7 mouse cellular contexts compared by ENCODE assay signal in the genomic region with DNA sequence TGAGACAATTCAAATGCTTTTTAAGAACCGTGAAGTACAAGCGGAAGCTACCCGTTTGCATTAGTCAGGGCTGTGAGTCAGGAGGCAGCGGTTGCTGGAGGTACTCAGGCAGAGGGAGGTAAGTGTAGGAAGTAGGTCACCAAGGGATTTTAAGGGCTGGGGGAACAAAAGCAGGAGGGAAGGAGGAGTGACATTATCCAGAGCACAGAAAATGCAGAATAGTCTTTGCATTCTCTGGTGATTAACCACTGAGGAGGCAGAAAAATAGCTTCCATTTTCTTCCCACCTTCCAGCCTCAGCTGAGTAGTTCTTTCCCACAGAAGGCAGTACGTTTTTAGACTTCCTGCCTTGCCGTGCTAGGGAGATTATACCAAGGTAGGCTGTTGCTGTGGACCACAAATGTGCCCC.
DNase-seq lines count a peak whose midpoint lies in the region; ATAC-seq and TF ChIP-seq lines count a peak whose summit lies in the region.

No protein-coding gene starts in this region.

- H3K36me3 ChIP-seq in liver, embryonic 11.5 days (ENCODE audit: control insufficient read depth, insufficient read depth, low read length), result no peaks in the 10 kb centered on the region

- TF ChIP-seq CTCF in brain, embryonic 14.5 days (IDR thresholded peaks at IDR 0.05; ENCODE audit: borderline replicate concordance, extremely low read depth, insufficient read depth, insufficient read length), result no peak

- no peaks in the 10 kb centered on the region for H3K9me3 ChIP-seq in liver, embryonic 11.5 days (ENCODE audit: control insufficient read depth, low read length)

- TF ChIP-seq POLR2A in brain, embryonic 14.5 days (IDR thresholded peaks at IDR 0.05; ENCODE audit: borderline replicate concordance, extremely low read depth, insufficient read depth, insufficient read length, poor library complexity, severe bottlenecking), result no peak

- H3K4me3 ChIP-seq in liver, embryonic 11.5 days (ENCODE audit: low read depth, low read length), result no peak overlapping the region

- H3K27me3 ChIP-seq in liver, embryonic 11.5 days (replicated peaks; ENCODE audit: control insufficient read depth, insufficient read depth, low read length), result no peaks in the 10 kb centered on the region

- H3K9ac ChIP-seq in liver, embryonic 11.5 days (ENCODE audit: low read depth, low read length), result no peak overlapping the region

- no peak for DNase-seq in liver, embryonic 11.5 days (ENCODE audit: low spot score)
- no peak for DNase-seq in liver
- peak; percentile 38 for DNase-seq in brain, embryonic 14.5 days (ENCODE audit: low read depth)
- DNase-seq in thymus, postnatal 14 days, result peak; percentile 50
- no peak for DNase-seq in kidney, postnatal 14 days

- no peaks in the 10 kb centered on the region; the same call in 1 of the 2 replicates for H3K4me1 ChIP-seq in liver, embryonic 11.5 days (replicated peaks; ENCODE audit: control insufficient read depth, insufficient read depth, low read length)

- H3K27ac ChIP-seq in liver, embryonic 11.5 days (ENCODE audit: low read depth, low read length), result no peak overlapping the region

- ATAC-seq in liver, embryonic 11.5 days (replicated peaks; ENCODE audit: low FRiP score), result peak; percentile 13; the same call in 1 of the 2 replicates
- peak; percentile 29; the same call in 1 of the 2 replicates for ATAC-seq in megakaryocyte progenitor cell, adult 5-6 weeks (replicated peaks; ENCODE audit: poor library complexity)
- no peak for ATAC-seq in inflammation-experienced regulatory T-cells, adult 6 months

- WGBS in liver, embryonic 11.5 days, result 39% methylated on average over 6 of the region's 6 CpGs

- no peak overlapping the region for H3K4me2 ChIP-seq in liver, embryonic 11.5 days

Comparison
In these comparisons a context has a peak if more than half of its experiments do, and no peak if none do; other contexts are left out.
1. DNase-seq: peak in brain, embryonic 14.5 days (single experiment) and thymus, postnatal 14 days (single experiment); none in liver, embryonic 11.5 days (single experiment), liver (single experiment) and kidney, postnatal 14 days (single experiment).